9 mouse cellular contexts compared by ENCODE assay signal in genomic region chr7:101393694-101394504, GRCm38 (mm10). TPM values are rescaled to one million over a fixed set of nuclear protein-coding genes. Genes with fewer than 3 reads are reported as not detected.
DNase-seq lines count a peak whose midpoint lies in the region; ATAC-seq lines count a peak whose summit lies in the region.
"Had no signal": no experiment of that assay in that cellular context is flagged by ENCODE, and none has a peak within 500 bp of the region (broad histone marks: within the 10 kb centered on the region; RNA-seq: fewer than 3 reads in every experiment).

No protein-coding gene starts in this region.

- H3K9ac ChIP-seq in heart, embryonic 13.5 days: peak overlapping the region; percentile 73
- H3K9ac ChIP-seq in midbrain, embryonic 14.5 days (replicated peaks; ENCODE audit: low read length): no peak overlapping the region
- H3K9ac ChIP-seq: neural tube, embryonic 12.5 days had no signal

- peaks cover 70% of the 10 kb centered on the region for H3K4me1 ChIP-seq in heart, embryonic 13.5 days
- H3K4me1 ChIP-seq in midbrain, embryonic 14.5 days (ENCODE audit: control insufficient read depth, insufficient read depth, low read length): no peaks in the 10 kb centered on the region

- H3K9me3 ChIP-seq in heart, embryonic 13.5 days: no peaks in the 10 kb centered on the region
- no peaks in the 10 kb centered on the region for H3K9me3 ChIP-seq in midbrain, embryonic 14.5 days (ENCODE audit: control insufficient read depth, low read length)
- H3K9me3 ChIP-seq: neural tube, embryonic 12.5 days had no signal

- peak; percentile 73 for DNase-seq in ES-CJ7 (ENCODE audit: low read depth, low spot score)
- DNase-seq in embryo, embryonic 11 days: peak; percentile 66
- peak; percentile 54 to 57 for DNase-seq in kidney, postnatal 36 days
- peak; percentile 13 for DNase-seq in midbrain, embryonic 14.5 days
- DNase-seq in spleen, postnatal 36 days (ENCODE audit: low spot score in 2 of 2): no peak
- no peak for DNase-seq in c-Kit-positive CD71-positive TER-119-positive erythroid progenitor cells, embryonic 14.5 days (ENCODE audit: low spot score)
- no peak for DNase-seq in natural killer cell, adult 2 months (ENCODE audit: low spot score in 2 of 2)

- H3K4me3 ChIP-seq in heart, embryonic 13.5 days: peak overlapping the region; percentile 41
- no peak overlapping the region for H3K4me3 ChIP-seq in midbrain, embryonic 14.5 days (replicated peaks; ENCODE audit: low read depth, low read length)
- H3K4me3 ChIP-seq: neural tube, embryonic 12.5 days had no signal

- peak overlapping the region; percentile 61 for H3K4me2 ChIP-seq in heart, embryonic 13.5 days
- no peak overlapping the region for H3K4me2 ChIP-seq in midbrain, embryonic 14.5 days (ENCODE audit: low read length)
- H3K4me2 ChIP-seq: neural tube, embryonic 12.5 days had no signal

- peaks cover 33% of the 10 kb centered on the region for H3K36me3 ChIP-seq in heart, embryonic 13.5 days
- no peaks in the 10 kb centered on the region for H3K36me3 ChIP-seq in midbrain, embryonic 14.5 days (ENCODE audit: control insufficient read depth, insufficient read depth, low read length)
- H3K36me3 ChIP-seq: neural tube, embryonic 12.5 days had no signal

- peak; percentile 44; the same call in 1 of the 2 replicates for ATAC-seq in heart, embryonic 13.5 days (ENCODE audit: extremely low read depth, insufficient number of reproducible peaks, low FRiP score, low TSS enrichment)
- no peak for ATAC-seq in midbrain, embryonic 14.5 days (ENCODE audit: low FRiP score, low TSS enrichment)

- H3K27ac ChIP-seq in heart, embryonic 13.5 days (replicated peaks): peak overlapping the region; percentile 86
- H3K27ac ChIP-seq in midbrain, embryonic 14.5 days (replicated peaks; ENCODE audit: low read depth, low read length): no peak overlapping the region
- H3K27ac ChIP-seq: neural tube, embryonic 12.5 days had no signal

- H3K27me3 ChIP-seq in heart, embryonic 13.5 days (replicated peaks): no peaks in the 10 kb centered on the region
- H3K27me3 ChIP-seq in midbrain, embryonic 14.5 days (ENCODE audit: control insufficient read depth, insufficient read depth, low read length): no peaks in the 10 kb centered on the region
- H3K27me3 ChIP-seq: neural tube, embryonic 12.5 days had no signal

- WGBS in heart, embryonic 13.5 days: 39% methylated on average over 8 of the region's 8 CpGs
- 47% methylated on average over 8 of the region's 8 CpGs for WGBS in midbrain, embryonic 14.5 days

RNA-seq across cellular contexts. Expression of gene Gm45837, which starts 16.8 kb away (rescaled TPM):
- polyA plus RNA-seq in heart, embryonic 13.5 days (2015; fragmentation: Nextera tagmentation; extraction: Ambion mirVana): not detected in 2 replicates
- polyA plus RNA-seq in midbrain, embryonic 14.5 days (2014; fragmentation: Nextera tagmentation; extraction: Ambion mirVana): not detected in 2 replicates
- polyA plus RNA-seq: neural tube, embryonic 12.5 days had no signal

RNA-seq across cellular contexts. Expression of gene Pde2a, which starts 27.6 kb away (rescaled TPM):
- 10.4 and 11.5 TPM in 2 replicates for polyA plus RNA-seq in heart, embryonic 13.5 days (2015; fragmentation: Nextera tagmentation; extraction: Ambion mirVana)
- 23.0 and 25.7 TPM in 2 replicates for polyA plus RNA-seq in midbrain, embryonic 14.5 days (2014; fragmentation: Nextera tagmentation; extraction: Ambion mirVana)

RNA-seq across cellular contexts. Expression of gene Arap1, which starts 46.0 kb away (rescaled TPM):
- 25.6 and 26.3 TPM in 2 replicates for polyA plus RNA-seq in heart, embryonic 13.5 days (2015; fragmentation: Nextera tagmentation; extraction: Ambion mirVana)
- 2.0 and 8.7 TPM in 2 replicates for polyA plus RNA-seq in midbrain, embryonic 14.5 days (2014; fragmentation: Nextera tagmentation; extraction: Ambion mirVana)

Comparison
In these comparisons a context has a peak if more than half of its experiments do, and no peak if none do; other contexts are left out.
1. DNase-seq: peak in ES-CJ7 (single experiment), embryo, embryonic 11 days (single experiment), kidney, postnatal 36 days (2 of 2) and midbrain, embryonic 14.5 days (single experiment); none in spleen, postnatal 36 days (0 of 2), c-Kit-positive CD71-positive TER-119-positive erythroid progenitor cells, embryonic 14.5 days (single experiment) and natural killer cell, adult 2 months (0 of 2).